Mouse (Mus musculus) megakaryocyte-erythroid progenitor cell, adult 5-6 weeks (primary cell): Measurements from ENCODE around the gene Hoxc11. TPM values are rescaled to one million over a fixed set of nuclear protein-coding genes. Genes with fewer than 3 reads are reported as not detected.

Source experiments
- ATAC-seq: replicated peaks from 2 replicates; pipeline ENCODE4 v1.8.0; 2016; ENCODE audit warnings: mild to moderate bottlenecking, inconsistent platforms; ENCODE audit not compliant: severe bottlenecking, poor library complexity, low FRiP score, low TSS enrichment
- total RNA-seq, 2 experiments: library from RNA; stranded (forward) in 1 of 2; stranded (reverse) in 1 of 2; fragments of 200-1000, 215-1000 nt in 1 of 2; fragments of >200 nt in 1 of 2; fragmentation: Nextera tagmentation in 1 of 2; gene quantifications; 2 replicates each; pipeline ENCODE4 v1.2.3; 2014 to 2017

Hoxc11 gene
- total RNA-seq, 2 experiments from 2014 or later = not detected

GRCm38 (mm10) chr15:102978615-102979515 is 24.6 kb downstream of the Hoxc11 start:
- ATAC-seq = no peak

- ATAC-seq = no peak
Measured at GRCm38 (mm10) chr15:102979936-102980335, 25.7 kb downstream of the Hoxc11 start.

- no peak for ATAC-seq
Measured at GRCm38 (mm10) chr15:102980352-102980751, 26.1 kb downstream of the Hoxc11 start.

- no peak for ATAC-seq
Measured at GRCm38 (mm10) chr15:102980912-102981311, 26.7 kb downstream of the Hoxc11 start.

- no peak; the same call in 1 of the 2 replicates for ATAC-seq
Measured at GRCm38 (mm10) chr15:102981379-102982288, 27.4 kb downstream of the Hoxc11 start.

GRCm38 (mm10) chr15:102983716-102984115 is 29.5 kb downstream of the Hoxc11 start:
- ATAC-seq = no peak

GRCm38 (mm10) chr15:102984521-102984920 is 30.3 kb downstream of the Hoxc11 start:
- ATAC-seq = no peak

GRCm38 (mm10) chr15:102984925-102985324 is 30.7 kb downstream of the Hoxc11 start:
- no peak for ATAC-seq

GRCm38 (mm10) chr15:102987124-102987833 is 33.1 kb downstream of the Hoxc11 start:
- ATAC-seq = peak; percentile 80

GRCm38 (mm10) chr15:102988078-102988477 is 33.9 kb downstream of the Hoxc11 start:
- ATAC-seq = no peak

GRCm38 (mm10) chr15:102990461-102991397 is 36.5 kb downstream of the Hoxc11 start, which contains the start of gene Hoxc8:
Hoxc8 (plus strand) TSS chr15:102990607.
- ATAC-seq = no peak

- ATAC-seq = no peak
Measured at GRCm38 (mm10) chr15:102991782-102992181, 37.6 kb downstream of the Hoxc11 start.

GRCm38 (mm10) chr15:102992206-102992605 is 38.0 kb downstream of the Hoxc11 start:
- no peak for ATAC-seq

- no peak for ATAC-seq
Measured at GRCm38 (mm10) chr15:102992863-102993262, 38.6 kb downstream of the Hoxc11 start.

- no peak for ATAC-seq
Measured at GRCm38 (mm10) chr15:102996548-102996947, 42.3 kb downstream of the Hoxc11 start.

- ATAC-seq = no peak
Measured at GRCm38 (mm10) chr15:102997431-102997830, 43.2 kb downstream of the Hoxc11 start.

- no peak for ATAC-seq
Measured at GRCm38 (mm10) chr15:102997939-102998355, 43.7 kb downstream of the Hoxc11 start, which contains the start of gene Hoxc6. Hoxc6 (plus strand) TSS chr15:102998257.

GRCm38 (mm10) chr15:102998608-102999182 is 44.5 kb downstream of the Hoxc11 start:
- no peak for ATAC-seq
